Mouse (Mus musculus) CH12.LX (cell line): ENCODE data around the gene Smg7. TPM values are rescaled to one million over a fixed set of nuclear protein-coding genes. Genes with fewer than 3 reads are reported as not detected.

Experiments used
- DNase-seq: peaks from one replicate; pipeline ENCODE4 v3.0.0-alpha.2; 2013; ENCODE audit errors: extremely low read depth
- H3K27ac ChIP-seq: 2 replicates; pipeline ENCODE4 v1.5.1; 2012; ENCODE audit warnings: low read depth, mild to moderate bottlenecking, control low read depth, moderate library complexity; ENCODE audit not compliant: insufficient read depth
- H3K27me3 ChIP-seq: replicated peaks from 2 replicates; pipeline ENCODE3; 2012; ENCODE audit warnings: inconsistent platforms
- H3K36me3 ChIP-seq, 2 experiments: replicated peaks in 1 of 2; 2 replicates each; pipeline versions ENCODE3 to v1.6.1; 2012; ENCODE audit warnings: inconsistent platforms in 1 of 2, low read length in 1 of 2, mild to moderate bottlenecking in 1 of 2, mixed read lengths in 1 of 2, moderate library complexity in 1 of 2; ENCODE audit not compliant: control insufficient read depth in 1 of 2, insufficient read depth in 1 of 2
- H3K4me1 ChIP-seq, 2 experiments: 2 replicates each; pipeline ENCODE4 v1.6.1; 2012; ENCODE audit warnings: inconsistent platforms in 1 of 2, moderate library complexity in 1 of 2; ENCODE audit not compliant: insufficient read depth in 2 of 2, control insufficient read depth in 1 of 2
- H3K4me2 ChIP-seq: 2 replicates; pipeline ENCODE4 v1.6.1; 2012; ENCODE audit warnings: low read depth, mild to moderate bottlenecking, control low read depth; ENCODE audit not compliant: poor library complexity, insufficient read depth, severe bottlenecking
- H3K4me3 ChIP-seq, 3 experiments: fragments of 150-350 bp in 1 of 3; sonication (generic) in 1 of 3; replicated peaks in 1 of 3; 2 replicates each; pipeline versions ENCODE3 to v1.5.1; 2011 to 2012; ENCODE audit warnings: low read depth in 2 of 3, low read length in 2 of 3, mild to moderate bottlenecking in 2 of 3, moderate library complexity in 2 of 3, control low read depth in 1 of 3, improper control_type of control experiment in 1 of 3, inconsistent platforms in 1 of 3, mixed read lengths in 1 of 3; ENCODE audit not compliant: poor library complexity in 1 of 3
- H3K79me2 ChIP-seq: replicated peaks from 2 replicates; pipeline ENCODE4 v1.6.1; 2012; ENCODE audit warnings: mild to moderate bottlenecking, moderate library complexity; ENCODE audit not compliant: control insufficient read depth, poor library complexity, insufficient read depth, severe bottlenecking; ENCODE audit errors: extremely low read depth
- H3K9ac ChIP-seq: 2 replicates; pipeline ENCODE4 v1.6.1; 2012; ENCODE audit warnings: low read depth, mild to moderate bottlenecking, control low read depth, moderate library complexity; ENCODE audit not compliant: insufficient read depth
- H3K9me3 ChIP-seq: replicated peaks from 2 replicates; pipeline ENCODE3; 2012; ENCODE audit warnings: low read length, inconsistent platforms, mixed read lengths
- CHD1 ChIP-seq: IDR thresholded peaks from 2 replicates; pipeline ENCODE4 v1.6.1; 2012; ENCODE audit warnings: low read depth, low read length, improper control_type of control experiment, inconsistent platforms
- EP300 ChIP-seq: IDR thresholded peaks from 2 replicates; pipeline ENCODE4 v1.6.1; 2011; ENCODE audit warnings: low read length, improper control_type of control experiment
- GABPA ChIP-seq: IDR thresholded peaks from 2 replicates; pipeline ENCODE4 v1.6.1; 2012; ENCODE audit warnings: low read depth, low read length, improper control_type of control experiment, inconsistent platforms; ENCODE audit not compliant: insufficient replicate concordance
- HCFC1 ChIP-seq: IDR thresholded peaks from 2 replicates; pipeline ENCODE4 v1.6.1; 2012; ENCODE audit warnings: low read depth, mild to moderate bottlenecking, inconsistent platforms, low read length, improper control_type of control experiment
- IRF4 ChIP-seq: IDR thresholded peaks from 2 replicates; pipeline ENCODE4 v1.6.1; 2014; ENCODE audit warnings: low read depth, mild to moderate bottlenecking, inconsistent platforms, low read length, improper control_type of control experiment
- JUN ChIP-seq: IDR thresholded peaks from 2 replicates; pipeline ENCODE4 v1.6.1; 2011; ENCODE audit warnings: low read depth, mild to moderate bottlenecking, low read length, improper control_type of control experiment, moderate library complexity; ENCODE audit not compliant: insufficient read depth
- JUND ChIP-seq: conservative IDR thresholded peaks from 2 replicates; pipeline ENCODE4 v1.6.1; 2011; ENCODE audit warnings: low read depth, low read length, improper control_type of control experiment
- MAZ ChIP-seq: IDR thresholded peaks from 2 replicates; pipeline ENCODE4 v1.6.1; 2012; ENCODE audit warnings: low read depth, mild to moderate bottlenecking, inconsistent platforms, low read length, improper control_type of control experiment, moderate library complexity
- MEF2A ChIP-seq: IDR thresholded peaks from 2 replicates; pipeline ENCODE4 v1.6.1; 2014; ENCODE audit warnings: low read depth, mild to moderate bottlenecking, inconsistent platforms, low read length, improper control_type of control experiment, borderline replicate concordance
- MXI1 ChIP-seq: IDR thresholded peaks from 2 replicates; pipeline ENCODE4 v1.6.1; 2011; ENCODE audit warnings: mild to moderate bottlenecking, low read depth, low read length, improper control_type of control experiment
- MYC ChIP-seq: IDR thresholded peaks from 2 replicates; pipeline ENCODE4 v1.6.1; 2011; ENCODE audit warnings: low read depth, mild to moderate bottlenecking, improper control_type of control experiment, low read length
- NELFE ChIP-seq: IDR thresholded peaks from 2 replicates; pipeline ENCODE4 v1.6.1; 2011; ENCODE audit warnings: low read depth, low read length, improper control_type of control experiment
- POLR2AphosphoS2 ChIP-seq: IDR thresholded peaks from 2 replicates; pipeline ENCODE4 v1.6.1; 2011; ENCODE audit warnings: low read depth, low read length, improper control_type of control experiment
- RAD21 ChIP-seq: IDR thresholded peaks from 2 replicates; pipeline ENCODE4 v1.6.1; 2011; ENCODE audit warnings: low read depth, mild to moderate bottlenecking, low read length, improper control_type of control experiment, moderate library complexity
- RCOR1 ChIP-seq: conservative IDR thresholded peaks from 2 replicates; pipeline ENCODE4 v1.6.1; 2012; ENCODE audit warnings: low read depth, mild to moderate bottlenecking, inconsistent platforms, low read length, improper control_type of control experiment
- SMC3 ChIP-seq: IDR thresholded peaks from 2 replicates; pipeline ENCODE4 v1.6.1; 2011; ENCODE audit warnings: low read depth, low read length, improper control_type of control experiment
- TBP ChIP-seq: conservative IDR thresholded peaks from 2 replicates; pipeline ENCODE4 v1.6.1; 2011; ENCODE audit warnings: low read depth, low read length, improper control_type of control experiment
- USF1 ChIP-seq: IDR thresholded peaks from 2 replicates; pipeline ENCODE4 v1.6.1; 2014; ENCODE audit warnings: low read depth, mild to moderate bottlenecking, inconsistent platforms, low read length, improper control_type of control experiment
- USF2 ChIP-seq: conservative IDR thresholded peaks from 2 replicates; pipeline ENCODE4 v1.6.1; 2011; ENCODE audit warnings: low read depth, low read length, improper control_type of control experiment
- ZC3H11A ChIP-seq: IDR thresholded peaks from 2 replicates; pipeline ENCODE4 v1.6.1; 2012; ENCODE audit warnings: low read depth, mild to moderate bottlenecking, inconsistent platforms, low read length, improper control_type of control experiment
- ZMIZ1 ChIP-seq: IDR thresholded peaks from 2 replicates; pipeline ENCODE4 v1.6.1; 2012; ENCODE audit warnings: low read depth, mild to moderate bottlenecking, inconsistent platforms, low read length, improper control_type of control experiment
- ZNF384 ChIP-seq: IDR thresholded peaks from 2 replicates; pipeline ENCODE4 v1.6.1; 2012; ENCODE audit warnings: low read depth, low read length, improper control_type of control experiment, inconsistent platforms
- dilution Hi-C: fragments of 300-500 bp; cut with MboI; formaldehyde crosslinking; loops from 2 replicates; pipeline ENCODE4 v1.14.3; 2020; ENCODE audit warnings: low sequenced_read_pairs; ENCODE audit not compliant: extremely low pct_unique_long_range_greater_than_20kb, extremely low pct_ligation_motif_present
- in situ Hi-C: fragments of 300-500 bp; cut with MboI; formaldehyde crosslinking; loops from 3 replicates; pipeline ENCODE4 v1.14.3; 2019; ENCODE audit warnings: low sequenced_read_pairs, low pct_ligation_motif_present, low pct_unique_long_range_greater_than_20kb, mixed read lengths
- polyA plus RNA-seq: library from polyadenylated mRNA; unstranded; fragments of >175 nt; gene quantifications from 2 replicates; pipeline ENCODE4 v1.2.1, GENCODE M21; 2012; ENCODE audit warnings: low read depth; ENCODE audit not compliant: insufficient read length
- total RNA-seq, 2 experiments: library from RNA; depleted of rRNA; stranded (reverse); fragments of 300-350 nt in 1 of 2; fragments of >200 nt in 1 of 2; gene quantifications; 2 replicates each; pipeline ENCODE4 v1.2.3; 2012 to 2014

Gene Smg7
- total and polyA plus RNA-seq, 3 experiments: 23.4 to 55.2 (median 27.0) TPM

GRCm38 (mm10) chr1:152936365-152936764, 33.9 kb upstream of the Smg7 start:
- H3K27me3 ChIP-seq: no peaks in the 10 kb centered on the region
- in situ Hi-C loops: no loop called here
- no peaks in the 10 kb centered on the region for H3K79me2 ChIP-seq
- H3K36me3 ChIP-seq: no peaks in the 10 kb centered on the region
- H3K4me1 ChIP-seq: no peaks in the 10 kb centered on the region
- DNase-seq: no peak
- no peak overlapping the region for H3K27ac ChIP-seq
- H3K9me3 ChIP-seq: no peaks in the 10 kb centered on the region
- dilution Hi-C loops: no loop called here
- no peak overlapping the region for H3K4me2 ChIP-seq
- H3K9ac ChIP-seq: no peak overlapping the region
- H3K4me3 ChIP-seq: no peak overlapping the region
- TF ChIP-seq MEF2A (no peak), IRF4 (no peak), EP300 (no peak), ZNF384 (no peak), HCFC1 (no peak), ZC3H11A (no peak), MXI1 (no peak), MAZ (no peak), CHD1 (no peak), USF2 (no peak), RCOR1 (no peak), ZMIZ1 (no peak), JUN (no peak), RAD21 (no peak), JUND (no peak), SMC3 (no peak), GABPA (no peak), TBP (no peak), MYC (no peak)

- Histone ChIP-seq H3K4me1 (no peaks in the 10 kb centered on the region), H3K9me3 (no peaks in the 10 kb centered on the region), H3K4me2 (no peak overlapping the region), H3K4me3 (no peak overlapping the region), H3K79me2 (no peaks in the 10 kb centered on the region), H3K27ac (no peak overlapping the region), H3K27me3 (no peaks in the 10 kb centered on the region), H3K36me3 (no peaks in the 10 kb centered on the region), H3K9ac (no peak overlapping the region)
- in situ Hi-C loops (no loop called here), dilution Hi-C loops (no loop called here)
- no peak for DNase-seq
- TF ChIP-seq USF1 (no peak), POLR2AphosphoS2 (no peak), NELFE (no peak), ZMIZ1 (no peak)
These were observed 33.0 kb upstream of the Smg7 start for GRCm38 (mm10) chr1:152935476-152935875.
